Mouse (Mus musculus): Measurements from ENCODE around the gene Herc6.

Herc6 gene

GRCm38 (mm10) chr6:57581595-57581994 lies 795 bp downstream of the Herc6 start:
- DNase-seq = no peak

- DNase-seq = no peak
Observed at GRCm38 (mm10) chr6:57582356-57582755, 1.6 kb downstream of the Herc6 start.

GRCm38 (mm10) chr6:57605546-57606307 lies 24.9 kb downstream of the Herc6 start:
- DNase-seq = peak; percentile 68

- no peak for DNase-seq
Observed at GRCm38 (mm10) chr6:57607999-57608398, 27.2 kb downstream of the Herc6 start.

GRCm38 (mm10) chr6:57609631-57610030 lies 28.8 kb downstream of the Herc6 start:
- DNase-seq = no peak

GRCm38 (mm10) chr6:57615788-57616187 lies 35.0 kb downstream of the Herc6 start:
- no peak for DNase-seq

GRCm38 (mm10) chr6:57639531-57639930 lies 58.7 kb downstream of the Herc6 start:
- DNase-seq = no peak

GRCm38 (mm10) chr6:57641789-57642188 lies 61.0 kb downstream of the Herc6 start:
- peak; percentile 77 for DNase-seq

GRCm38 (mm10) chr6:57647256-57647655 lies 66.5 kb downstream of the Herc6 start:
- DNase-seq = no peak

- DNase-seq = no peak
Observed at GRCm38 (mm10) chr6:57661295-57661694, 80.5 kb downstream of the Herc6 start.

GRCm38 (mm10) chr6:57684156-57684555 lies 103.4 kb downstream of the Herc6 start:
- no peak for DNase-seq

- DNase-seq = peak; percentile 83
Observed at GRCm38 (mm10) chr6:57691467-57692261, 110.9 kb downstream of the Herc6 start, which contains the start of gene Pyurf. Gene Pyurf (minus strand): TSS chr6:57692078.

- no peak for DNase-seq
Observed at GRCm38 (mm10) chr6:57693116-57693515, 112.3 kb downstream of the Herc6 start.

GRCm38 (mm10) chr6:57701686-57702085 lies 120.9 kb downstream of the Herc6 start:
- no peak for DNase-seq

GRCm38 (mm10) chr6:57702376-57702742 lies 121.6 kb downstream of the Herc6 start, which contains the start of gene Lancl2:
Gene Lancl2 (plus strand): TSS chr6:57702540.
- DNase-seq = peak; percentile 24

GRCm38 (mm10) chr6:57702743-57703499 lies 122.1 kb downstream of the Herc6 start:
- DNase-seq = peak; percentile 94

- DNase-seq = peak; percentile 27
Observed at GRCm38 (mm10) chr6:57703703-57704102, 122.9 kb downstream of the Herc6 start.

- DNase-seq = no peak
Observed at GRCm38 (mm10) chr6:57706721-57707120, 125.9 kb downstream of the Herc6 start.

GRCm38 (mm10) chr6:57711726-57712125 lies 130.9 kb downstream of the Herc6 start:
- no peak for DNase-seq
